Mouse (Mus musculus) heart, postnatal 0 days (tissue): Measurements from ENCODE around the gene Mllt11.

Experiments used
- CTCF ChIP-seq: IDR thresholded peaks from 2 replicates; pipeline ENCODE4 v1.5.1; 2016; ENCODE audit warnings: antibody characterized with exemption, control low read depth, low read depth
- EP300 ChIP-seq: IDR thresholded peaks from 2 replicates; pipeline ENCODE4 v1.6.1; 2016; ENCODE audit warnings: antibody characterized with exemption, low read depth

DNA sequence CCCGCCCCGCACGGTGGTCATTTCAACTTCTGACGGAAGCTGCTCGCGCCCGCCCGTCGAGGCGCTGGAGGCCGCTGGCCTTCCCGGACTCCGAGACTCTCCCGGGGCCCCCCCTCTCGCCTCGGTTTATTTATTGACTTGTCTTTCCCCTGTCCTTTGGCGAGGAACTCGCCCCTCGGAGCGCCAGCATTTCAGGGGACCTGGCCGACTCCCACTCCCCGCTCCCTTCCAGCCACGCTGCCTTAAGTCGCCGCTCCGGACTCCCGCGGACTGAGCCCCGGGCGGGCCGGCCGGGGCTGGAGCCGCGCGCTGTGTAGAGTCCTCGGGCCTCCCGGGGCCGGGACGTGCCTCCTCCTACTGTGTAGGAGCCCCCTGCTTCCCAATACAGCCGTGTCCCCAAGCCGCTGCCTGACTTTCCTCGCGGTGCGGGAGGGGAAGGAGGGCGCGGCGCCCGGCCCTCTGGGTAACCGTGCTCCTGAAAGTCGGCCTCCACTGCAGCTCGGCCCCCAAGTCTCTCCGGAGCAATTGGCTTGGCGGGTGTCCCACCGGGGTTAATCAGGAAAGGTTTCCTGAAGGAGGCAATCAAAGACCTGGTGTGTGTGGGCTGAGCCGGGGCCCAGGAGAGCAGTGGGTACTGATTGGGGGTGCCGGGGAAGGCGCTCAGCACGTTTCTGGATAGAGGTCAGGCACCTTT lies 58.6 kb downstream of the Mllt11 start:
- TF ChIP-seq CTCF (no peak), EP300 (no peak)
